Mouse (Mus musculus) thymus, adult 18-20 months (tissue): ENCODE measurements around the gene Galnt2.

Source experiments
- DNase-seq, 2 experiments: peaks; one replicate each; pipeline ENCODE4 v3.0.0; 2022; ENCODE audit warnings: mixed read lengths in 2 of 2

The Galnt2 gene

DNA sequence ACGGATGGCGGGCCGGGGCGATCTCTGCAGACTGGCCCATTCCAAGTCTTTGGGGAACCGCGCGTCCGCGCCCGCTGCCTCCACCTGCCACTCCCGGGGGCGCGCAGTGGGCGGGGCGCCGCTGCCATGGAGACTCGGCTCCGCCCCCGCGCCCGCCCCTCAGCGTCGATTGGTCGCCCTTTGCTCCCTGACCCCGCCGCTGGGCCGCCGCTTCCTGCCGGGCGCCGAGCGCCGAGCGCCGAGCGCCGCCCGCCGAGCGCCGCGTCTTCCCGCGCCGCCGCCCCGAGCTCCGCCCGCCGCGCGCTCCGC lies at the start of gene Galnt2:
TSS of gene Galnt2 (plus strand) at position 216 of the 309 bp plus-strand sequence.
- DNase-seq = peak; percentile 82 to 85

DNA sequence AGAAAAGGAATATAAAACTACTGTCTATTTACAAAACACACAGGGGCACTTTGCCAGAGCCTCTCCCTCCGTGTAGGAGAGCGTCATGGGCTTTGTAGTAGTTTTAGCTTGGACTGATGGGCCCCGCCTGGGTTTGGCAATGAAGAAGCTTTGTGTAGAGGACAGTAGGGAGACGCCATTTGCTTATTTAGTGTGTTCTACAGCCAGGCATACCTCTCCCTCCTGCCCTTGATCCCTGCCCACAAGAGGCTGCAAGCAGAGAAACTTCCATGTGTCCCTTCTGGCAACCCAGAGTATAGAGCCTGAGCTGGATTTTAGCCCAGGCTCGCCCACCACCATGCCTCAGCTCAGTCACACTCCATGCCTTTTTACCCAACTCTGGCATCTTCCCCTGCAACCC lies 49.4 kb upstream of the Galnt2 start:
- no peak for DNase-seq

DNA sequence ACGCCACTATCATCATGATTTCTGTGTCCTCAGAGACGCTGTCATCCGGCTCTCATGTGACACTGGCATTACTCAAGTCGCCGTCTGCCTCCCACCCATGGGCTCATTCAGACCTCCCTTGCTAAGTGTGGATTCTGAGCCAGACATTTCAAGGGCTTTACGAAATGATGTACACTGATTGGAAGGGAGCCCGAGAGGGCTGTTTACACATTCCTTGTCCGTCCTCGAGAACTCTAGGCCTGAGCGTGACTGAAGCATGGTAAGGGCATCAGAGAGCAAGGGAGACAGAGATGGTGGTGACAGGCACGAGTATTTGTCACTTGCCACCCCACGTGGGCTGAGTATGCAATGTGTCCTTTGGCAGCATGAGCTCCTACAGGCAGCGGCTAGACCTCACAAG lies 49.0 kb upstream of the Galnt2 start:
- DNase-seq = no peak

DNA sequence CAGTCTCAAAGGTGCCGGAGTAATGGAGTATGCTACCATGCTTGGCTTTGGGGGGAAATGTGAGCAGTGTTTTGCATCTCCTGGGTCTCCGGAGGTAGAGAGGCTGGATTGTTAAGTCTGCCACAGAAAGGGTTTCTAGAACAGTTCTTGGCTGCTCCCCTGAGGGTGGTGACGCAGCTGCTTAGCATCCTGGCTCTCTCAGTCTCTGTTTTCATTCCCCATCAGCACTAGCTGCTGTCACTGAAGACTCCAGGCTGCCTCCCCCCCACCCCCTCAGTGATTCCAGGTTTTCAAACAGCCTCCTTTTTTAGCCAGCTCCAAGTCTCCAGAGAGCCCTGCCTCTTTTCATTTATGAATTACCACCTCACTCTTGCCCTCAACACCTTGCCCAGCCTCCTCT lies 47.1 kb upstream of the Galnt2 start:
- DNase-seq = no peak

DNA sequence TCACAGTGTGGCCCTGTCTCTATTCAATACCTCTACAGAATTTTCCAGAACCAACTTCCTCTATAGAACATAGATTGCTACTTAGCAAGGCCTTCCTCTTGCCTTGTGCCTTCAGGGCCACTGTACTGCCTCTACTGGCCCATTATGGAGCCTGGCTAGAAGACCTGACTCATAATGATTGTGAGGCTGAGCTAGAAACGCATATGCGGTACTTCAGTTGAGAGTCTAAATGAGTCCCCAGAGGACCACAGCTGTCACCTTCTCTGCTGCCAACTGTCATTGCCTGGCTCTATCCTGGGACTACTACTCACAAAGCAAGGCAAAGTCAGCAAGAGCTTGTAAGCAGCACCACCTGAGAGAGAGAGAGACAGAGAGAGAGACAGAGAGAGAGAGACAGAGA lies 46.7 kb upstream of the Galnt2 start:
- no peak for DNase-seq

DNA sequence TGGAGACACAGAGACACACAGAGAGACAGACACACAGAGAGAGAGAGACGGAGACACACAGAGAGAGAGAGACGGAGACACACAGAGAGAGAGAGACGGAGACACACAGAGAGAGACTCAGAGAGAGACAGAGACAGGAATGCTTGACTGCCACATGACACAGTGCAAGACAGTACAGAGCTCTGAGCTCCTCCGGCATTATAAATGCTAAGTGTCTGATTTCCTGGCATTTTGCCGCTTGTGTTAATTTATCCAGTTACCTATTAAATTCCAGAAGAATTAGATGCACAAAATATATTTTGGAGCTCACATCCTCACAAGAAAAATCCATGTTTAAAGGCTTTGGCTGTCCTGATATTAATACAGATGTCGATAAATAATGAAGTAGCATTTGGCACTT lies 46.1 kb upstream of the Galnt2 start:
- no peak for DNase-seq

DNA sequence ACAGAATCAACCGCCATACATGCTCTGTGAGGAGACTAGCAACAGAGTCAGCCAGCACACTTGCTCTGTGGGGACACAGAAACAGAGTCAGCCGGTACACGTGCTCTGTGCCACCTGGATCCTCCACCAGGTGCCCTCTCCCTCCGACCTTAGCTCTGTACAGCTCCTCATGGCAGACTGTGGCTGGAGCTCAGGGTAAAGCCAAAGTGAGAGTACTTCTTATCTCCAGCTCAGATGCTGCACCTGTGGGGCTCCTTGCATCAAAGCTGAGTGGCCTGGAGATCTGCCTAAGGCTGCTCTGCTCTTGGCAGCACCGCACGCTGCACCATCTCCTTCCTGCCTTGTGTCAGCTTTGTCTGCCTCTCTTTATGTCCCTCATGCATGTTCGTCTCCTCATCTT lies 40.8 kb upstream of the Galnt2 start:
- DNase-seq = peak; percentile 34 to 57

DNA sequence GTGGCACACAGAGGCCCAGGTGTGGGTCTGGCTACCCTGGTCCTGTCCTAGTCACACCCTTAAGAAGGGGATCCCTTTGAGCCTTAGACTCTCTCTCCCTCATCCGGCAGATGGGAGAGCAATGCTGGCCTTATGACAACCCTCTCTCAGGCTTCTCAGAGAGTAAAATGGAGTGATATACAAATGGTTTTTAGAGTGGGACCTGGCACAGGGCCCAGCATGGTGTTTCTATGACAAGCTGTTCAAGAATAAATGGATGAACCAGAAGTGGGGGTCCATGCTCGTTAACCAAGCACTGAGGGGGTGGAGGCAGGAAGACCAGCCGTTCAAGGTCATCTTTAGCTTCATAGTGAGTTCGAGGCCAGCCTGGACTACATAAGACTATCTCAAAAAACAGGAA lies 38.9 kb upstream of the Galnt2 start:
- DNase-seq = no peak

DNA sequence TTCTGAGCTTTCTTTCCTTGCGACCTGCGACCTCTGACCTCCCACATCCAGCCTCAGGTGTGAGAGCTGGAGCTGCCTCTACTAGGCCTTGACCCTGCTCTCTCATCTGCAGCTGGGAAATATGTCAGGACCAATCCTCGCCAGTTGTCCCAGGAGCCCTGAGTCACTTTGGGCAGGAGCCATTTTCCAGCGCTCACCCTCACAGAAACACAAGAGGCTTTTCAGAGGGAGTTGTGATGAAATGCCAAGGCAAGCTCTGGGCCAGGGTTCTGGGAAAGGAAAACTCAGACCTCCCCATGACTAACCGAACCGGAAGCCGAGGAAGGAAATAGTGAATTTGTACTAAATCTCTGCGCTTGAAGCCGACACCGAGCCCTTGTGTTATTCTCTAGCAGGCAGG lies 38.2 kb upstream of the Galnt2 start:
- no peak for DNase-seq

DNA sequence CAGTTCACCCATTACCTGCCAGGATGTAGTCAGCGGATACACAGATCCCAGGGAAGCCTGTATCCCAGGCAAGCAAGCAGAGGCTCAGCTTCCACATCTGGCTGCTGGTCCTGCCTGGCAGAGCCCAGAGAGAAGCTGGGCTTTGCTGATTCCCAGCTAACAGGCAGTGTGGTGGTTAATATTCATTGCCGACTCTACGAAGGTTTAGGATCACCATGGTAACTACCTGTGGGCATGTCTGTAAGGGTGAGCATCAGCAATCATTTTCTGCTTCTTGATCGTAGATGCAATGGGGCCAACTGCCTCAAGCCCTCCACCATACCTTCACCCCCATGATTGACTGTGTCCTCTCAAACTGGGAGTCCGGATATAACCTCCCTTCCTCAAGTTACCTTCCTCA lies 37.2 kb upstream of the Galnt2 start:
- no peak for DNase-seq

DNA sequence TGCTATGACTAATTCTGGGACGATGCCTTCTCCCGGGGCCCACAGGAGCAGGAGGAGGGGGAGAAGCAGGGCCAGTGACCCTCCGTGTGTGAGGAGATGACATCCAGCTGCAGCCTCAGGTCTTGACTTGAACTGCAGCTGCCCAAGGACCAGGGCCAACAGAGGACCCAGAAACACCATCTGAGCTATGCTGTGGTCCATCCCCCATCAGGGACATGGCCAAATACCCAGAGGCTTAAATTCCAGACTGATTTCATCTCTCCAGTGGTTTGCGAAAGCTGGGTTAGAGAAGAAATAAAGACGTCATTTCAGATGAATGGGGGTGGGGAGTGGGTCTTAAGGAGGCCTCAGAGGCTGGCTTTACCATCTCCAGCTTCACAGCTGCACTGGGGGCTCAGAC lies 35.0 kb upstream of the Galnt2 start:
- no peak for DNase-seq

DNA sequence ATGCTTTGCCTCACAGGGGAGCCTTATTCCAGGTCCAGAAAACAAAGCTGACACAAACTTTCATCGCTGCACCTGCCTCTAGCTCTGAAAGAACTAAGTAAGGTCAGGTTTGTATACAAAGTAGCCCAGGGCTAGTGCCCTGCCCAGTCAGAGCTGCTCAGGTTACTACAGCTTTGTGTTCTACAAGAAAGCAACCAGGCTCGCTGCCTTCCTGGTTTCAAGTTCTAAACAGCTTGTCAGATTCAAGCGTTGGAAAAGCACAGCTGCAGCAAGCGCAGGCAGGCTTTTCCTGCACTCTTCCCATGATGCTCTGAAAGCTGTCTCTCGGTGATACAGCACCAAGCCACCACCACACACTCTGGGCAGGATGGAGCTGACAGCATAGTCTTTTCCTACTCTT lies 34.4 kb upstream of the Galnt2 start:
- no peak for DNase-seq

DNA sequence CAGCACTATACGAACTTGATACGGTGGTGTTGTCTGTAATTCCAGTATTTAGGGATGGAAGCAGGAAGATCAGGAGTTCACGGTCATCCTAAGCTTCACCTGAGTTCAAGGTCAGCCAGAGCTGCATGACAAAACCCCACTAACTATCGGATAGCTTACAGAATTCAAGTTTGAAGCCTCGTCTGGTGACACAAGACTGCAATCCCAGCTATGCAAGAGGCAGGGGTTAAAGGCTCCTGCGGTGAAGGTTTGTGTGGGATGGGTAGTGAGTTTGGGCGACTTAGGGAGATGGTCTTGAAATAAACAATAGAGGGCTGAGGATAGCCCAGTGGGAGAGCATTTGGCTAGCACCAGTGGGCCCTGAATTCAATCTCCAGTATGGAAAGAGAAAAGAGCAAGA lies 33.0 kb upstream of the Galnt2 start:
- DNase-seq = no peak

DNA sequence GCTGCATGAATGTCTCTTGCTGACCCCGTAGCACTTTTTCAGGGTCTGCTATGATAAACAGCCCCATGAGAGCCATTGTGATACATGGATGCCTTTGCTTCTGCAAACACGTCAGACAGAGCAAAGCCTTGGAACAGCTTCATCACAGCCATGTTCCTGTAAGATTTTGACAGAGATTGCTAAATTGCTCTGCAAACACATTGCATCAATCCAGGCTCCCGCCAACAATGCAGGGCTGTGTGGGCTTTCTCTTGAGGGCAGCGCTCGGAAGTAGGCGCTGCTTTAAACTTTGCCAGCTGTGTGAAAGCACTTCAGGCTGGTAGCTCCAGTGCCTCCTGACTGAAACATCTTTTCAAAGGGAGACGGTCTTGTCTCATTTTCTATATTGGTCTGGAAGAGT lies 30.8 kb upstream of the Galnt2 start:
- no peak for DNase-seq

DNA sequence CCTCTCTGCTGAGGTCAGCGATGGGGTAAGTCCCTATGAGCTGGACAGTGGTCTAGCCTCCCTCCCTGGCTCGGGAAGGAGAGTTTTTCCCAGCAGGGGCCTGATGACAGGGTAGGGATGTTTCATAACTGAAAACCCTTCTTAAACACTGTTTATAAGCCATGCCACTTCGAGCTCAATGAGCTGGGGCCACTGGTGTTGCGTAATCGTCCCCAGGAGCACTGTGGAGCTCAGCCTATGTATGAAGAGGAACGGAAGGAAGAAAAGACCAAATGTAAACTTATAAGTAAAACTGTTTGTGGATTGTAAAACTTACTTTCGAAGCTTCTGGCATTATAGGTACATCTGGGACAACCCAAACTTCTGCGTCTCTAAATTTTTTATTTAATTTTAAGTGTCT lies 29.5 kb upstream of the Galnt2 start:
- no peak for DNase-seq

DNA sequence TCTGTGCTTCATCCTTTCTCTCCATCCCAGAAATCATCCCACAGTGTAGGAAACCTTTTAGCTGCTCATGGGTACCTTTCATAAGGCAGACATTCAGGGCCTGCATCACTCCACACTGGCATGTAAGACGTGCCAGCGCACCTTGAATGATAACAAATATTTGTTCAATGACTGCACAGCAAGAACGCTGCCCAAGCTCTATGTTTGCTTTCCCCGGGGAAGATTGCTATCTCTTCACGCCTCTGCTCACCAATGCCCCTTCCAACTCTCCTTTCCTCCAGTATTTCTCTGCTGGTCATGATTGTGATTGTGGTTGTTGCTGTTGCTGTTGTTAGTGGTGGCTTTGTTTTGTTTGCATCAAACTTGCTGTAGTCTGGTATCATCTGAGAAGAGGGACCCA lies 28.3 kb upstream of the Galnt2 start:
- DNase-seq = no peak

DNA sequence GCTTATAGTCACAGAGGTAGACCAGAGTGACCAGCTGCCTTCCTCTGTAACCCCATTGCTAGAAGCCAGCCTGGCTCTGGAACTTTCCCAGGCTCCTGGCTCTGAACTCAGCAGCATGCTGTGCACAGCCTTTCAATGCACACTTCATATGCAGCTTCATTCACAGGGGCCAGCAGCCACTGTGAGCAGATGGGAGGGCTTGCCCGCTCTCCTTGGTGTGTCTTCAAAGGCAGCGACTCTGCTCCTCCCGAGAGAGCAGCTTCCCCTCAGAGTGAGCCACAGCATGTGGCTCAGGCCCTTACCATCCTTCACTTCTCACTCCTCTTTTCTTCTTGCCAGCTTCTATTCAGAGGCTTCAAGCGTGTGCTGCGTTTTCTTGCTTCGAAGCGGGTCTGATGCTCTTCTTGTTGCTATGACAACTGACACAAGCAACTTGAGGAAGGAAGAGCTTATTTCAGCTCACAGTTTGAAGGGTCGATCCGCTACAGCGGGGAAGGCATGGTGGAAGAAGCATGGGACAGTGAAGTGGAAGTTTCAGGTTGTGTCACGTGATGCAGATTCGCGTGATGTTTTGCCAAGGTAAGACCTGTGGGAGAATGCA lies 27.1 kb upstream of the Galnt2 start:
- no peak for DNase-seq

DNA sequence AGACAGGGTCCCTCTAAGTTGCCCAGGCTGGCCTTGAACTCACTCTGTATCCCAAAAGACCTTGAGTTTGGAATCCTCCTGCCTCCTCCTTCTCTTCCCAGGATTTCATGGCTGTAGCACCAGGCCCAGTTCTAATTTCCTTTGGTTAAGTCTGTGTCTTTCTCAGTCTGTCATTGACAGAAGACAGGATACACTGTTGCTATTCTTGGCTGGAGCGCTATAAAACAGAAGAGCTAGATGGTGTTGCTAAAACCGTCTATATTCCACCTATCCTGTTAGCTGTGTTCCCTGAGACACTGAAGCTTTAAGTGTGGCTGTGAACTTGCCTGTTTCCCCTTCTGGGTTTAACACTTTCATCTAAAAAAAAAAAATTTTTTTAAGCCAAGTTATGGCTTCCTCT lies 19.0 kb upstream of the Galnt2 start:
- DNase-seq = no peak

DNA sequence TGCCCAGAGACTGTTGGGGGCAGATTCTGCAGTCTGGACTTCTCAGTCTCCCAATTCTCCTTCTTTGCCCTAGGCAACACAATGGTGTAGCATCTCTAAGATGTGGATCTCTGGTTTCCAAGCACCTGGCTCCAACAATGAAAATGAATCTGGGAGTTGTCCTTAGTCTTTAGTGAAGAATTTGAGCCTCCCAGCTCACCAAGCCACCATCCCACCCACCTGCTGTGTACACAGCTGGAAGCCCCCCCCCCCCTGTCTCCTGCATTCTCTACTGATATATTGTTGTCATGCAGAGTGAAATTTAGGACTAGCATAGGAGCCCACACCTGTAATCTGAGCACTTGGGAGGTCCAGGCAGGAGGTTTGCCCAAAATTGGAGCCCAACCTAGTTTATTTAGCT lies 14.2 kb upstream of the Galnt2 start:
- no peak for DNase-seq

DNA sequence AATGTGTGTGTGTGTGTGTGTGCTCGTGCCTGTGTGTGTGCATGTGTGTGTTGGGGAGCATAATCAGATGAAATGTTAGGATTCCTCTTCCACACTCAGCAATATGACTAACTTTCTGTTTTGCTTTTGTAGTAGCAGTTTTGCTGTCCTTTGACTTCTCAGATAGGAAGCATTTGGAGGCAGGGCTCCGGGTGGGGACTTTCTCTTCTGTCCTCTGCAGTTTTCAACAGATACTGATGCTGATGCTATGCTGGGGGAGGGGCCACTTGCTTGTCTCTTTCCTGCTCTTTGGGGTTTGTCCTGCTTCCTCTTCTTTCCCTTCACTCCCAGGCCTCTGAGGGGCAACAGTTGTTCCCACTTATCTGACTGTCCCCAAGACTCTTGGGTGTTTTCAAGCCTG lies 1.3 kb upstream of the Galnt2 start:
- DNase-seq = no peak

DNA sequence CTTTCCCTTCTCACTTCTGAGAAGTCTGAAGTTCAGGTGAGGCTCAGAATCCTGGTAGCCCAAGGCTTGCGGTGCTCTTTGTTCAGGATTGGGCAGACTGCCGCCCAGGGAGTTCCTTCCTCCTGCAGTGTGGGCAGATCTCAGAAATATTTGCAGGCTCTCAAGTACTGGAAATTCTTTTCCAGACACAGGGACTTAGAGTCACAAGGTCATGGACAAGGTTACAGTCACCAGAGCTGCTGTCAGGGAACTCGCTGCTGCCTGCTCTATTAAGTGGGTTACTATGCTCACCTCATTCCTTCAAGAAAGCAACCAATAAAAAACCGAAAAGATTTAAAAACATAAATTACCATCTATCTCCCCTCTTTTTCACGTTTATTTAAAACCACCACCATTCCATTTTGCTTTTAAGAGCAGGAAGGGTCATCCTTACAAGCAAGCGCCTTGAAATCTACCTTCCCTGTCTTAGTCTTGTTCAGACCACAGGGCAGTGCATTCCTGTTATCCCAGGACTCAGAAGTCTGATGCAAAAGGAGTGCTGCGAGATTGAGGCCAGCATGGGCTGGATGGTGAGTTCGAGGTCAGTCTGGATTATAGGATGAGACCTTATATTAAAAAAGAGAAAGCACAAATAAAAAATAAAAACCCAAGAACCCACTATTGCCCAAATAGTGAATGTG lies 555 bp upstream of the Galnt2 start:
- no peak for DNase-seq

DNA sequence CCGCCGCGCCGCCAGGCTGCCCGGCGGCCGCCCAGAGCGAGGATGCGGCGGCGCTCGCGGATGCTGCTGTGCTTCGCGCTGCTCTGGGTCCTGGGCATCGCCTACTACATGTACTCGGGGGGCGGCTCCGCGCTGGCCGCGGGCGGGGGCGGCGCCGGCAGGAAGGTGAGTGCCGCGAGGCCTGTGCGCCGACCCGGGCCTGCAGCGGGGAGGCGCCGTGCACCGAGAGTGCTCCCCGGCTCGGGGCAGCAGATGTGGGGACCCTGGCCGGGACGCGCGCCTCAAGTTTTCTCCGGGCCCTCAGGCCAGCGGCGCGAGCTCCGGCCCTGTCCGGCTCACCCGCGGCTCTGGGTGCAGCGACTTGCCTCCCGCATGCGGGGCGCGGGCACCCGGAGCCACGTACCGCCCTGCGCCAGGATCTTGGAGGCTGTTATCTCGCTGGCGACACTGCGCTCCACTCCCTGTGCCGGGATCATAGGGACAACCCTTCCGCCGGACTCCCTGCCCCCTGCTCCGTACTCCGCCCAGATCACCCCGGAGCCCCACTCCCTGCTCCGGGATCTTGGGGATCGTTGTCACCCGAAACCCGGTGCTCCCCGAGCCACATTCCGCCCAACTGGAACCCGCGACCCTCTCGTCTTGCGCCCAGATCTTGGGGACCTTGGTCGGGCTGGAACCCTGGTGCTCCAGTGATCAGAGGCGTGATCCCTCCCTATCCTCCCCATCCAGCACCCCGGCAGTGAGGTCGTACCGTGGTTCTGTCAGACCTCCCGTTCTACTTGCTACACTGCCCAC lies 491 bp downstream of the Galnt2 start:
- peak; percentile 58 to 72 for DNase-seq

DNA sequence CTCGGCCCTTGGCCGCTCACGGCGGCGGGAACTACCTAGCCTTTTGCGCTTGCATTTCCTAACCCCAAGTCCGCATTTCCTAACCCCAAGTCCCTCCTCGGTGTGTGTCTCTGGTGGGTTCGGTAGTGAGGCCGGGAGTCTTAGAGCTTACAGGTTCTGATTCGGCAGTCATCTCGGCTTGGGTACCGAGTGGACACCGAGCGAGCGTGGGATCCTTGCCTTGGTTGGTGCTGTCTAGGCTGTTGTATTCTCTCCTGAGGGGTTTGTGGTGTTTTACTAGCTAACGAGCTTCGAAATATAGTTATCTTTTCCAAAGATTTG lies 1.0 kb downstream of the Galnt2 start:
- DNase-seq = no peak

DNA sequence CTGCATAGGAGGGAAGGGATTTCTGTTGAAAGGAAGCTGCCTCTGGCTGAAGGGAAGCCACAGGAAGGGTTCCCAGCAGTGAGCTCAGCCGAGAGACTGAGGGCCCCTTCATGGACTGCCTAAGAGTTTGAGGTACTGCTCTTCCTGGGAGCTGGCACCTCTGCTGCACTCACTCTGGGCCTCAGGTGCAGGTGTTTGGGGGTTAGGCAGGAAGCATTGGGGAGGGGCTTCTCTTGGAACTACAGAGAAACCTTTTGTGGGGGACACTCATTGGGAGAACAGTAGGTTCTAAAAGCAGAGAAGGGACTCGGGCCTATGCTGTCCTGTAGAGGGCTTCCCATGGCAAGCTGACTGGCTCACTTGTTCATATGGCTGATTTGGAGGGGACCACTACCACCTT lies 3.3 kb downstream of the Galnt2 start:
- DNase-seq = peak; percentile 46 to 75

DNA sequence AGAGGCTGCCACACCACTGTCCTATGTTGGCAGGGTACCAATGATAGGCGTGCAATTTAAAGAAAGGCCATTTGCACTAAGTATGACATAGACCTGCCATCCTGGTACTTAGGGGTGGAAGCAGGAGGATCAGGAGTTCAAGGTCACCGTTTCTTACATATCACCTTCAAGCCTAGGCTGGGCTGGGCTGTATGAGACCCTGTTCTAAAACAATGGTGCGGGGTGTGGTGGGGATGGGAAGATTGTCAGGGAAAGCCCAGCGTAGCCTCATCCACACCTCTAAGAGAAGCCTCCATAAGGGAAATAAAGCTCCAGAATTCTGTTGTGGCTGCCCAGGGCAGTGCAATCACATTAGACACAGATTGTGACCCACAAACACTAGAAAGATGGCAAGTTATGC lies 4.3 kb downstream of the Galnt2 start:
- no peak for DNase-seq
